Mouse (Mus musculus) embryonic facial prominence, embryonic 13.5 days (tissue): ENCODE measurements around the gene Got2. TPM values are rescaled to one million over a fixed set of nuclear protein-coding genes. Genes with fewer than 3 reads are reported as not detected.
A peak's percentile ranks its signal among the peaks of the same experiment; 100 is the strongest.

ENCODE experiments used
- ATAC-seq: fragments of 200-750 bp; cut with Nextera tagmentation; 2 replicates; pipeline ENCODE4 v1.8.0; 2017; ENCODE audit warnings: low read depth; ENCODE audit not compliant: insufficient number of reproducible peaks, insufficient read depth, low FRiP score, low TSS enrichment
- H3K27ac ChIP-seq: fragments of 300-500 bp; sonication (generic); 2 replicates; pipeline ENCODE4 v1.5.1; 2015; ENCODE audit warnings: moderate library complexity, mild to moderate bottlenecking, inconsistent platforms
- H3K27me3 ChIP-seq: fragments of 300-500 bp; sonication (generic); 2 replicates; pipeline ENCODE4 v1.6.1; 2015; ENCODE audit warnings: mild to moderate bottlenecking, inconsistent platforms
- H3K36me3 ChIP-seq: fragments of 300-500 bp; sonication (generic); 2 replicates; pipeline ENCODE4 v1.6.1; 2015; ENCODE audit warnings: mild to moderate bottlenecking, inconsistent platforms
- H3K4me1 ChIP-seq: fragments of 300-500 bp; sonication (generic); 2 replicates; pipeline ENCODE4 v1.6.1; 2015; ENCODE audit warnings: inconsistent platforms
- H3K4me2 ChIP-seq: fragments of 300-500 bp; sonication (generic); 2 replicates; pipeline ENCODE4 v1.6.1; 2015; ENCODE audit warnings: moderate library complexity, mild to moderate bottlenecking, inconsistent platforms
- H3K4me3 ChIP-seq: fragments of 300-500 bp; sonication (generic); 2 replicates; pipeline ENCODE4 v1.5.1; 2015; ENCODE audit warnings: mild to moderate bottlenecking, inconsistent platforms
- H3K9ac ChIP-seq: fragments of 300-500 bp; sonication (generic); 2 replicates; pipeline ENCODE4 v1.6.1; 2015; ENCODE audit warnings: mild to moderate bottlenecking, inconsistent platforms
- H3K9me3 ChIP-seq: fragments of 300-500 bp; sonication (generic); 2 replicates; pipeline ENCODE4 v1.6.1; 2016; ENCODE audit warnings: inconsistent platforms
- WGBS: fragments of 180-500 bp; shearing (Covaris S2); methylation state at CpG from one replicate; pipeline ENCODE4 v1.1.7; 2015; ENCODE audit warnings: mixed read lengths; 5-methylcytosine and 5-hydroxymethylcytosine counted together
- polyA plus RNA-seq: library from polyadenylated mRNA; unstranded; fragments of >200 nt; fragmentation: Nextera tagmentation; extraction: Ambion mirVana; gene quantifications from 2 replicates; pipeline ENCODE4 v1.2.1, GENCODE M21; 2015

Got2 gene
- 156 and 167 TPM in 2 replicates for polyA plus RNA-seq

GRCm38 (mm10) chr8:95888285-95889136 lies at the start of gene Got2:
Got2 (minus strand) TSS chr8:95888547.
- H3K27me3 ChIP-seq, result no peaks in the 10 kb centered on the region
- peaks cover 17% of the 10 kb centered on the region for H3K4me1 ChIP-seq
- peak; percentile 78 for ATAC-seq
- H3K4me2 ChIP-seq, result peak within 1 kb of the TSS; percentile 71
- peak within 1 kb of the TSS; percentile 90 for H3K4me3 ChIP-seq
- H3K9ac ChIP-seq, result peak within 1 kb of the TSS; percentile 87
- H3K9me3 ChIP-seq, result no peaks in the 10 kb centered on the region
- H3K36me3 ChIP-seq, result no peaks in the 10 kb centered on the region
- WGBS, result 7% methylated on average over 31 of the region's 31 CpGs
- H3K27ac ChIP-seq, result peak within 1 kb of the TSS; percentile 75

GRCm38 (mm10) chr8:95932841-95933240 lies 44.5 kb upstream of the Got2 start:
- no peak for ATAC-seq
- no peak overlapping the region for H3K27ac ChIP-seq
- WGBS, result 91% methylated on average over 5 of the region's 5 CpGs

DNA sequence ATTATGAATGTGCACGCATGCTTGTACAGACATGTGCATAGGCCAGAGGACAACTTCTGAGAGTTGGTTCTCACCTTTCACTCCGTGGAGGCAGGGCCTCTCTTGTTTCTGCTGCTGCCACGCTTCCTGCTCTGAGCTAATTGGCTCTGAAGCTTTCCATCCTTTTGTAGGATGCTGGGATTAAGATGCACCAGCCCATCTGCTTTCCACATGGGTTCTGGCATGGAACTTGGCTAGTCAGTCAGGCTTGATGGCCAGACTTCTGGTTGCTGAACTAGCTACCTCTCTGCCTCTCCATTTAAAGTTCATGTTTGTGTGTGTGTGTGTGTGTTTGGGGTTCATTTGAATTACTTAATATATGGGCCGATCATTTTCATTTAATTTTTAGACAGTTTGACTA lies 41.5 kb upstream of the Got2 start:
- ATAC-seq, result no peak
- Histone ChIP-seq H3K27ac (no peak overlapping the region), H3K4me1 (no peaks in the 10 kb centered on the region), H3K4me3 (no peak overlapping the region), H3K9ac (no peak overlapping the region), H3K27me3 (no peaks in the 10 kb centered on the region), H3K4me2 (no peak overlapping the region), H3K9me3 (no peaks in the 10 kb centered on the region), H3K36me3 (no peaks in the 10 kb centered on the region)
- WGBS, result 35% methylated on average over 4 of the region's 4 CpGs

More at GRCm38 (mm10) chr8:95932841-95933240, 44.5 kb upstream of the Got2 start:
- Histone ChIP-seq H3K4me2 (no peak overlapping the region), H3K9me3 (no peaks in the 10 kb centered on the region), H3K4me3 (no peak overlapping the region), H3K4me1 (no peaks in the 10 kb centered on the region), H3K36me3 (no peaks in the 10 kb centered on the region), H3K27me3 (no peaks in the 10 kb centered on the region), H3K9ac (no peak overlapping the region)

GRCm38 (mm10) chr8:95916106-95916505 lies 27.8 kb upstream of the Got2 start:
- Histone ChIP-seq H3K4me3 (peak overlapping the region; percentile 36), H3K4me2 (peak overlapping the region; percentile 64), H3K27ac (no peak overlapping the region), H3K4me1 (peaks cover 8% of the 10 kb centered on the region; the same call in 1 of the 2 replicates), H3K27me3 (peaks cover 6% of the 10 kb centered on the region; the same call in 1 of the 2 replicates), H3K9ac (peak overlapping the region; percentile 57; the same call in 1 of the 2 replicates), H3K36me3 (no peaks in the 10 kb centered on the region), H3K9me3 (no peaks in the 10 kb centered on the region)
- 6% methylated on average over 9 of the region's 9 CpGs for WGBS
- ATAC-seq, result no peak

- ATAC-seq, result 0 out of 2 replicates have a peak, but pooled peaks have one; percentile 59
- no peak overlapping the region for H3K9ac ChIP-seq
- WGBS, result 9% methylated on average over 7 of the region's 7 CpGs
- no peak overlapping the region for H3K4me3 ChIP-seq
- H3K4me1 ChIP-seq, result peaks cover 8% of the 10 kb centered on the region; the same call in 1 of the 2 replicates
- H3K9me3 ChIP-seq, result no peaks in the 10 kb centered on the region
- H3K27me3 ChIP-seq, result peaks cover 6% of the 10 kb centered on the region; the same call in 1 of the 2 replicates
- no peaks in the 10 kb centered on the region for H3K36me3 ChIP-seq
- no peak overlapping the region for H3K27ac ChIP-seq
- no peak overlapping the region for H3K4me2 ChIP-seq
These were observed 26.7 kb upstream of the Got2 start for GRCm38 (mm10) chr8:95914905-95915643.

GRCm38 (mm10) chr8:95911240-95911639 lies 22.9 kb upstream of the Got2 start:
- peaks cover 3% of the 10 kb centered on the region; the same call in 1 of the 2 replicates for H3K27me3 ChIP-seq
- H3K4me2 ChIP-seq, result no peak overlapping the region
- no peak overlapping the region for H3K27ac ChIP-seq
- no peak overlapping the region for H3K4me3 ChIP-seq
- no peak overlapping the region for H3K9ac ChIP-seq
- no peaks in the 10 kb centered on the region for H3K9me3 ChIP-seq
- WGBS, result 77% methylated on average over 5 of the region's 5 CpGs
- no peak for ATAC-seq
- H3K36me3 ChIP-seq, result no peaks in the 10 kb centered on the region
- H3K4me1 ChIP-seq, result peaks cover 5% of the 10 kb centered on the region; the same call in 1 of the 2 replicates

DNA sequence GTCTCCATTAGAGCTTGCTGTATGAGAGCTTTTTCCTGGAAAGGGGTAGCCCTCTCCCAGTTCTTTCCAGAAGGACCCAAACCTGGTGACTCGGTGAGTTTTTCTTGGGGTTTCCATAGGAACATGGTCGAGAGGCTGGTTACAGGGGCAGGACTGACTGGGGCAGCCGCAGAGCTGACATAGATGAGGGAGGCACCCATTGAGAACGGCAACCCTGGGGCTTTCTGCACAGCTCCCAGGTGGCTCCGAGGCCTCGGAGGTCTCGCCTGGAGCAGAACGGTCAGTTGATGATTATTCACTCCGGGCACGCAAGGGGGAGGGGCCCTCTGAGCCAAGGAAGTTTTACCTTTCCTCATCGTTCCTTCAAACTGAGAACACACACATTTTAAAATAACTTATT lies 19.5 kb upstream of the Got2 start:
- 73% methylated on average over 11 of the region's 11 CpGs for WGBS
- Histone ChIP-seq H3K9me3 (no peaks in the 10 kb centered on the region), H3K27ac (no peak overlapping the region), H3K27me3 (no peaks in the 10 kb centered on the region), H3K4me3 (no peak overlapping the region), H3K4me2 (no peak overlapping the region), H3K36me3 (no peaks in the 10 kb centered on the region), H3K9ac (no peak overlapping the region), H3K4me1 (no peaks in the 10 kb centered on the region)
- ATAC-seq, result no peak

GRCm38 (mm10) chr8:95906738-95907137 lies 18.4 kb upstream of the Got2 start:
- Histone ChIP-seq H3K9ac (no peak overlapping the region), H3K36me3 (no peaks in the 10 kb centered on the region), H3K27me3 (no peaks in the 10 kb centered on the region), H3K27ac (no peak overlapping the region), H3K4me1 (no peaks in the 10 kb centered on the region), H3K9me3 (no peaks in the 10 kb centered on the region), H3K4me3 (no peak overlapping the region), H3K4me2 (no peak overlapping the region)
- WGBS, result 88% methylated on average over 9 of the region's 9 CpGs
- no peak for ATAC-seq

- WGBS, result 38% methylated on average over 7 of the region's 7 CpGs
These were observed 13.5 kb upstream of the Got2 start for GRCm38 (mm10) chr8:95901864-95902263.

DNA sequence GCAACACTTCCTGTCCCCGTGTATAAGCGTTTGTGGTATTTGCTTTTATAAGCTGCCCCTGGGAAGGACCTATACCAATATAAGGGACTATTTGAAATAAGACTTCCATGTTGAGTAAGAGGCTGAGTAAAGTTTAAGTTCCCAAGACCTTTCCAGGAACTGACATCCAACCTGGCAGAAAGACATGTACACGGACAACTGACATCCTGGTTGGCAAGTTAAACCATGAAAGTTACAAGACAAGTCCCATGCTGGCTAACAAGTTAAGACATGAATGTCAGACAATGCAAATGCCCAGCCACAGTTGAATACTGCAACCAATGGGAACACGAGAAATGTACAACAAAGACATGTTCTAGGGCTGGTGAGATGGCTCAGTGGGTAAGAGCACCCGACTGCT lies 5.4 kb upstream of the Got2 start:
- 83% methylated on average over 5 of the region's 5 CpGs for WGBS
- H3K4me3 ChIP-seq, result no peak overlapping the region
- no peak overlapping the region for H3K4me2 ChIP-seq
- H3K9ac ChIP-seq, result no peak overlapping the region
- no peaks in the 10 kb centered on the region for H3K36me3 ChIP-seq
- H3K27me3 ChIP-seq, result no peaks in the 10 kb centered on the region
- no peak overlapping the region for H3K27ac ChIP-seq
- ATAC-seq, result no peak
- H3K9me3 ChIP-seq, result no peaks in the 10 kb centered on the region
- no peaks in the 10 kb centered on the region for H3K4me1 ChIP-seq

More at GRCm38 (mm10) chr8:95901864-95902263, 13.5 kb upstream of the Got2 start:
- H3K27me3 ChIP-seq, result no peaks in the 10 kb centered on the region
- H3K9me3 ChIP-seq, result no peaks in the 10 kb centered on the region
- no peak overlapping the region for H3K27ac ChIP-seq
- no peaks in the 10 kb centered on the region for H3K36me3 ChIP-seq
- no peak for ATAC-seq
- no peak overlapping the region for H3K4me2 ChIP-seq
- no peak overlapping the region for H3K9ac ChIP-seq
- H3K4me3 ChIP-seq, result no peak overlapping the region
- H3K4me1 ChIP-seq, result no peaks in the 10 kb centered on the region

GRCm38 (mm10) chr8:95887578-95888284 lies 616 bp downstream of the Got2 start:
- under 1% methylated on average over 38 of the region's 38 CpGs for WGBS
- Histone ChIP-seq H3K4me2 (peak overlapping the region; percentile 71), H3K36me3 (no peaks in the 10 kb centered on the region), H3K4me1 (peaks cover 17% of the 10 kb centered on the region), H3K4me3 (peak overlapping the region; percentile 90), H3K9me3 (no peaks in the 10 kb centered on the region), H3K9ac (peak overlapping the region; percentile 87), H3K27ac (peak overlapping the region; percentile 75), H3K27me3 (no peaks in the 10 kb centered on the region)
- peak; percentile 92 for ATAC-seq
